ENCODE assay signal across 15 mouse cellular contexts in the genomic region with DNA sequence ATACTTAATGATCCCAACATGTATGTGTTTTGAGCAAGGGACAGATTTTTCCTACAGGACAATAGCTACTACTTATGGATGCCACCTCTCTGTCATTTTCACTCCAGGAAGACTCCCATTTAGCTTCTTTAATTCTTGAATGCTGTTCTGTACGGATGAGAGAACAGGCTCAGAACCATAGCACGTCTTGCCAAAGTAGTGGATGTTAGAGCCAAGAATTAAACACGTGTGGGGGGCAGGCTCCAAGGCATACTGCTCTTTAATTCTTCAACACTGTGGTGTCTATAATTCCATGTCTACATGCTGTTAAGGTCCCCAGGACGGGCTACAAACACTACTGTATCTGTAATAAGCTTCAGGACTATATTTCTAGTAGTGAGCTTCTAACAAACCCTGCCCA.
"Had no signal": no experiment of that assay in that cellular context is flagged by ENCODE, and none has a peak within 500 bp of the region (broad histone marks: within the 10 kb centered on the region; RNA-seq: fewer than 3 reads in every experiment).

No protein-coding gene starts in this region.

- H3K4me2 ChIP-seq: limb, embryonic 12.5 days; liver, embryonic 13.5 days; lung, embryonic 15.5 days; midbrain, embryonic 11.5 days had no signal

- H3K4me1 ChIP-seq: liver, embryonic 13.5 days; lung, embryonic 15.5 days; megakaryocyte, embryonic 14.5 days had no signal

- H3K36me3 ChIP-seq: limb, embryonic 12.5 days; liver, embryonic 13.5 days; lung, embryonic 15.5 days had no signal

- H3K4me3 ChIP-seq: limb, embryonic 12.5 days; liver, embryonic 13.5 days; lung, embryonic 15.5 days; megakaryocyte, embryonic 14.5 days had no signal

- DNase-seq: kidney, postnatal 36 days; layer of hippocampus, adult 9-11 months; liver; liver, embryonic 13.5 days; liver, postnatal 0 days; lung, postnatal 14 days; right cerebral cortex, postnatal 25 days; thymus, postnatal 36 days had no signal

- H3K27ac ChIP-seq: kidney, postnatal 0 days; limb, embryonic 12.5 days; liver, embryonic 13.5 days; lung, embryonic 15.5 days; macrophage had no signal

- ATAC-seq: liver, postnatal 0 days; midbrain, embryonic 16.5 days had no signal

- H3K9me3 ChIP-seq: limb, embryonic 12.5 days; liver, embryonic 13.5 days; lung, embryonic 15.5 days; megakaryocyte, embryonic 14.5 days had no signal

- H3K27me3 ChIP-seq: limb, embryonic 12.5 days; liver, embryonic 13.5 days; lung, embryonic 15.5 days had no signal

- H3K9ac ChIP-seq: limb, embryonic 12.5 days; liver, embryonic 13.5 days; liver, postnatal 0 days; lung, embryonic 15.5 days had no signal
